Mouse (Mus musculus) stomach, postnatal 0 days (tissue): ENCODE results near the gene Snupn. TPM values are rescaled to one million over a fixed set of nuclear protein-coding genes. Genes with fewer than 3 reads are reported as not detected.

Experiments
- ATAC-seq: fragments of 200-750 bp; cut with Nextera tagmentation; 2 replicates; pipeline ENCODE4 v1.8.0; 2017; ENCODE audit not compliant: low FRiP score, low TSS enrichment
- DNase-seq: peaks from one replicate; pipeline ENCODE4 v3.0.0-alpha.2; 2016; ENCODE audit warnings: low spot score
- H3K27ac ChIP-seq: fragments of 300-500 bp; sonication (generic); replicated peaks from 2 replicates; pipeline ENCODE4 v1.5.1; 2014; ENCODE audit warnings: mild to moderate bottlenecking, control low read depth
- H3K27me3 ChIP-seq: fragments of 300-500 bp; sonication (generic); 2 replicates; pipeline ENCODE4 v1.6.1; 2014; ENCODE audit warnings: low read length; ENCODE audit not compliant: control insufficient read depth, insufficient read depth
- H3K36me3 ChIP-seq: fragments of 300-500 bp; sonication (generic); 2 replicates; pipeline ENCODE4 v1.6.1; 2014; ENCODE audit warnings: low read length, mixed read lengths; ENCODE audit not compliant: control insufficient read depth, insufficient read depth
- H3K4me1 ChIP-seq: fragments of 300-500 bp; sonication (generic); replicated peaks from 2 replicates; pipeline ENCODE4 v1.6.1; 2014; ENCODE audit warnings: antibody characterized with exemption; ENCODE audit not compliant: control insufficient read depth, insufficient read depth
- H3K4me2 ChIP-seq: fragments of 300-500 bp; sonication (generic); replicated peaks from 2 replicates; pipeline ENCODE4 v1.6.1; 2014; ENCODE audit warnings: low read depth, mild to moderate bottlenecking, control low read depth, moderate library complexity
- H3K4me3 ChIP-seq: fragments of 300-500 bp; sonication (generic); 2 replicates; pipeline ENCODE4 v1.5.1; 2014; ENCODE audit warnings: low read depth, low read length, control low read depth
- H3K9ac ChIP-seq: fragments of 300-500 bp; sonication (generic); 2 replicates; pipeline ENCODE4 v1.6.1; 2014; ENCODE audit warnings: mild to moderate bottlenecking, low read length, control low read depth, mixed read lengths
- H3K9me3 ChIP-seq: fragments of 300-500 bp; sonication (generic); 2 replicates; pipeline ENCODE4 v1.6.1; 2016; ENCODE audit warnings: low read length; ENCODE audit not compliant: control insufficient read depth
- CTCF ChIP-seq: IDR thresholded peaks from 2 replicates; pipeline ENCODE4 v1.5.1; 2016; ENCODE audit warnings: antibody characterized with exemption, low read depth, mild to moderate bottlenecking, moderate library complexity
- EP300 ChIP-seq: optimal IDR thresholded peaks from 2 replicates; pipeline ENCODE3; 2016; ENCODE audit warnings: antibody characterized with exemption
- WGBS: fragments of 180-500 bp; shearing (Covaris S2); extraction: QIAGEN DNeasy Blood & Tissue Kit; methylation state at CpG from one replicate; pipeline ENCODE4 v1.1.7; 2014; 5-methylcytosine and 5-hydroxymethylcytosine counted together
- polyA plus RNA-seq: library from polyadenylated mRNA; unstranded; fragments of >200 nt; fragmentation: Nextera tagmentation; extraction: Ambion mirVana; gene quantifications from 2 replicates; pipeline ENCODE4 v1.2.1, GENCODE M21; 2015

The Snupn gene
- polyA plus RNA-seq, 1 experiment from 2014 or later: 13.8 TPM

DNA sequence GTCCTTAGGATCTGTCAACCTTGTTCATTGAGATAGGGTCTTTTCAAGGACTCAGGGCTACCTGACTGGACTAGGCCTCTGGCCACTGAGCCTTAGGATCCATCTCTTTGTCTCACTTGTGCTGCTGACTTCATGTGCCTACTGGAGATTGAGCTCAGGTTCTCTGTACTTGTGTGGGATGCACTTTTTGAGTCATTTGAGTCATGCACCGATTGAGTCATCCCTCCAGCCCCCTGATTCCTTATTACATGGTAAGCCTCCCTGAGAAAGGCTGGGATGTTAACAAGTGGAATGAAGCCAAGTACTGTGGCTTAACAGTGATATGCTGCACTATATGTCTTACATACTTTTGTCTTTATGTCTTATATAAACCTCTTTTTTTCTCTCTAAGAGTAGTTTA is 81.1 kb downstream of the Snupn start:
- TF ChIP-seq EP300: no peak
- no peak for TF ChIP-seq CTCF
- no peaks in the 10 kb centered on the region for H3K27me3 ChIP-seq
- WGBS: 61% methylated on average over 1 of the region's 1 CpGs
- no peaks in the 10 kb centered on the region for H3K9me3 ChIP-seq
- ATAC-seq (no peak), DNase-seq (no peak)
- no peak overlapping the region for H3K4me3 ChIP-seq
- H3K4me2 ChIP-seq: no peak overlapping the region
- H3K9ac ChIP-seq: no peak overlapping the region
- H3K36me3 ChIP-seq: peaks cover 8% of the 10 kb centered on the region; the same call in 1 of the 2 replicates
- no peaks in the 10 kb centered on the region for H3K4me1 ChIP-seq
- H3K27ac ChIP-seq: no peak overlapping the region

Other genes with a start within 250 kb of the Snupn start
- 0.99 and 1.2 TPM in 2 replicates for gene Lingo1, start 154.4 kb upstream of the Snupn start, polyA plus RNA-seq
- 0.57 and 0.71 TPM in 2 replicates for gene Odf3l1, start 86.2 kb upstream of the Snupn start, polyA plus RNA-seq
- 7.8 and 9.0 TPM in 2 replicates for gene Cspg4, start 85.8 kb upstream of the Snupn start, polyA plus RNA-seq
- gene Snx33, start 22.5 kb upstream of the Snupn start, polyA plus RNA-seq: 5.5 and 6.4 TPM in 2 replicates
- 75.3 and 83.8 TPM in 2 replicates for gene Imp3, start 13.4 kb upstream of the Snupn start, polyA plus RNA-seq
- 11.4 and 13.9 TPM in 2 replicates for gene Ptpn9, start 44.0 kb downstream of the Snupn start, polyA plus RNA-seq
- gene Sin3a, start 121.2 kb downstream of the Snupn start, polyA plus RNA-seq: 10.4 and 10.6 TPM in 2 replicates
- gene Man2c1, start 179.8 kb downstream of the Snupn start, polyA plus RNA-seq: 35.2 and 39.5 TPM in 2 replicates
- 4.7 and 5.2 TPM in 2 replicates for gene Neil1, start 197.4 kb downstream of the Snupn start, polyA plus RNA-seq
- 74.9 and 75.3 TPM in 2 replicates for gene Commd4, start 207.5 kb downstream of the Snupn start, polyA plus RNA-seq